Mouse (Mus musculus) c-Kit-positive CD71-positive TER-119-positive erythroid progenitor cells, embryonic 14.5 days (primary cell): ENCODE data around the gene Rpl19.

Source experiments
- DNase-seq: peaks from one replicate; pipeline ENCODE4 v3.0.0-alpha.2; 2013; ENCODE audit warnings: low spot score

Gene Rpl19

GRCm38 (mm10) chr11:98026570-98027296 lies at the start of gene Rpl19:
Gene Rpl19 (plus strand): TSS chr11:98026710.
- DNase-seq, result peak; percentile 94

- DNase-seq, result no peak
These were observed 48.7 kb upstream of the Rpl19 start for GRCm38 (mm10) chr11:97977797-97978196.

- no peak for DNase-seq
These were observed 48.1 kb upstream of the Rpl19 start for GRCm38 (mm10) chr11:97978392-97978791.

- DNase-seq, result no peak
These were observed 46.5 kb upstream of the Rpl19 start for GRCm38 (mm10) chr11:97979824-97980495.

- no peak for DNase-seq
These were observed 46.0 kb upstream of the Rpl19 start for GRCm38 (mm10) chr11:97980531-97980966.

GRCm38 (mm10) chr11:97982721-97983120 lies 43.8 kb upstream of the Rpl19 start:
- DNase-seq, result no peak

- DNase-seq, result no peak
These were observed 43.0 kb upstream of the Rpl19 start for GRCm38 (mm10) chr11:97983506-97983905.

- no peak for DNase-seq
These were observed 42.5 kb upstream of the Rpl19 start for GRCm38 (mm10) chr11:97983983-97984382.

- no peak for DNase-seq
These were observed 40.5 kb upstream of the Rpl19 start, which contains the start of gene Plxdc1 for GRCm38 (mm10) chr11:97985727-97986677. Gene Plxdc1 (minus strand): TSS chr11:97986444.

GRCm38 (mm10) chr11:97986738-97987465 lies 39.6 kb upstream of the Rpl19 start:
- DNase-seq, result no peak

GRCm38 (mm10) chr11:97987551-97988526 lies 38.7 kb upstream of the Rpl19 start:
- DNase-seq, result peak; percentile 90

GRCm38 (mm10) chr11:97988530-97989096 lies 37.9 kb upstream of the Rpl19 start:
- peak; percentile 86 for DNase-seq

- peak; percentile 76 for DNase-seq
These were observed 31.9 kb upstream of the Rpl19 start for GRCm38 (mm10) chr11:97994539-97995100.

GRCm38 (mm10) chr11:97995564-97996288 lies 30.8 kb upstream of the Rpl19 start, which contains the start of gene Arl5c:
Gene Arl5c (minus strand): TSS chr11:97996181.
- DNase-seq, result no peak

GRCm38 (mm10) chr11:97996691-97997090 lies 29.8 kb upstream of the Rpl19 start:
- no peak for DNase-seq

- DNase-seq, result no peak
These were observed 29.0 kb upstream of the Rpl19 start for GRCm38 (mm10) chr11:97997387-97997960.

GRCm38 (mm10) chr11:97998074-97998793 lies 28.3 kb upstream of the Rpl19 start:
- DNase-seq, result no peak
